Mouse (Mus musculus) hindbrain, embryonic 16.5 days (tissue): ENCODE data around the gene Car5a. TPM values are rescaled to one million over a fixed set of nuclear protein-coding genes. Genes with fewer than 3 reads are reported as not detected.
A peak's percentile ranks its signal among the peaks of the same experiment; 100 is the strongest.

Experiments used
- ATAC-seq: fragments of 200-750 bp; cut with Nextera tagmentation; 2 replicates; pipeline ENCODE4 v1.8.0; 2017; ENCODE audit warnings: moderate TSS enrichment, moderate library complexity
- H3K27ac ChIP-seq: fragments of 300-500 bp; sonication (generic); 2 replicates; pipeline ENCODE4 v1.5.1; 2014; ENCODE audit warnings: low read depth, mild to moderate bottlenecking, control low read depth, low read length, moderate library complexity
- H3K27me3 ChIP-seq: fragments of 300-500 bp; sonication (generic); replicated peaks from 2 replicates; pipeline ENCODE4 v1.6.1; 2014; ENCODE audit warnings: low read length; ENCODE audit not compliant: control insufficient read depth, insufficient read depth
- H3K36me3 ChIP-seq: fragments of 300-500 bp; sonication (generic); 2 replicates; pipeline ENCODE4 v1.6.1; 2014; ENCODE audit warnings: mild to moderate bottlenecking, low read length, moderate library complexity, mixed read lengths; ENCODE audit not compliant: control insufficient read depth, insufficient read depth
- H3K4me1 ChIP-seq: fragments of 300-500 bp; sonication (generic); 2 replicates; pipeline ENCODE4 v1.6.1; 2014; ENCODE audit warnings: low read depth, low read length; ENCODE audit not compliant: control insufficient read depth, insufficient read depth
- H3K4me2 ChIP-seq: fragments of 300-500 bp; sonication (generic); 2 replicates; pipeline ENCODE4 v1.6.1; 2014; ENCODE audit warnings: mild to moderate bottlenecking, low read length, control low read depth, moderate library complexity
- H3K4me3 ChIP-seq: fragments of 300-500 bp; sonication (generic); 2 replicates; pipeline ENCODE4 v1.5.1; 2014; ENCODE audit warnings: mild to moderate bottlenecking, low read length, control low read depth, moderate library complexity
- H3K9ac ChIP-seq: fragments of 300-500 bp; sonication (generic); 2 replicates; pipeline ENCODE4 v1.6.1; 2014; ENCODE audit warnings: low read depth, mild to moderate bottlenecking, control low read depth, low read length, moderate library complexity
- H3K9me3 ChIP-seq: fragments of 300-500 bp; sonication (generic); 2 replicates; pipeline ENCODE4 v1.6.1; 2014; ENCODE audit warnings: mild to moderate bottlenecking, low read length, moderate library complexity; ENCODE audit not compliant: control insufficient read depth
- WGBS: fragments of 180-500 bp; shearing (Covaris S2); extraction: QIAGEN DNeasy Blood & Tissue Kit; methylation state at CpG from one replicate; pipeline ENCODE4 v1.1.7; 2014; 5-methylcytosine and 5-hydroxymethylcytosine counted together
- microRNA-seq: library from miRNA; unstranded; fragments of <30 nt; microRNA quantifications from one replicate; pipeline ENCODE4, GENCODE M21; 2017
- polyA plus RNA-seq: library from polyadenylated mRNA; unstranded; fragments of >200 nt; fragmentation: Nextera tagmentation; extraction: Ambion mirVana; gene quantifications from 2 replicates; pipeline ENCODE4 v1.2.1, GENCODE M21; 2015

Gene Car5a
- polyA plus RNA-seq, 1 experiment from 2014 or later = 0.40 TPM

- Histone ChIP-seq H3K27me3 (no peaks in the 10 kb centered on the region), H3K4me2 (no peak overlapping the region), H3K4me3 (no peak overlapping the region), H3K9ac (no peak overlapping the region), H3K4me1 (peaks cover 5% of the 10 kb centered on the region; the same call in 1 of the 2 replicates), H3K36me3 (no peaks in the 10 kb centered on the region), H3K9me3 (no peaks in the 10 kb centered on the region), H3K27ac (no peak overlapping the region)
- no peak for ATAC-seq
- WGBS = 73% methylated on average over 9 of the region's 9 CpGs
Observed at GRCm38 (mm10) chr8:121874031-121874430, 70.7 kb downstream of the Car5a start.

GRCm38 (mm10) chr8:121871833-121872440, 72.8 kb downstream of the Car5a start:
- ATAC-seq = peak; percentile 45; the same call in 1 of the 2 replicates
- 27% methylated on average over 10 of the region's 10 CpGs for WGBS
- peaks cover 5% of the 10 kb centered on the region; the same call in 1 of the 2 replicates for H3K4me1 ChIP-seq

DNA sequence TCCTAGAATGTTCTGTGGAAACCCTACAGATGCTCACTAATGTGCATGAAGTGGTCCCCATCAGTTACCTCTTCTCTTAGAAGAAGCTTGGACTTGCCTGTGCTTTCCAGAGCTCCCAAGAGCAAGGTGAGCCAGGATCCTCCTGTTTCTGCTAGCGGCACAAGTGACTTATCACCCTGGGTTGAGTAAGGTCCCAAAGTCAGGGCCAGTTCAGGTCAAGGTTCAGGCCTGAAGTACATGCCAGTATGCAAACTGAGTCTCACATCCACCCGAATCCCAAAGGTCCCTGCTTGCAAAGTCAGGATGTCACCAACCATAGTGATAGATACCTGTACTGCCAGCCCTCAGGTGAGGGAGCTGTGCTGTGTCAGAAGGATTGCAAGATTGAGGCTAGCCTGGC, 74.5 kb downstream of the Car5a start:
- no peaks in the 10 kb centered on the region for H3K27me3 ChIP-seq
- H3K9me3 ChIP-seq = no peaks in the 10 kb centered on the region
- 92% methylated on average over 2 of the region's 2 CpGs for WGBS
- H3K9ac ChIP-seq = no peak overlapping the region
- H3K36me3 ChIP-seq = no peaks in the 10 kb centered on the region
- no peak for ATAC-seq
- no peak overlapping the region for H3K4me3 ChIP-seq
- H3K4me2 ChIP-seq = no peak overlapping the region
- H3K27ac ChIP-seq = no peak overlapping the region
- H3K4me1 ChIP-seq = peaks cover 5% of the 10 kb centered on the region; the same call in 1 of the 2 replicates

More at GRCm38 (mm10) chr8:121871833-121872440, 72.8 kb downstream of the Car5a start:
- no peak overlapping the region for H3K4me2 ChIP-seq
- no peaks in the 10 kb centered on the region for H3K27me3 ChIP-seq
- H3K4me3 ChIP-seq = no peak overlapping the region
- H3K9me3 ChIP-seq = no peaks in the 10 kb centered on the region
- no peak overlapping the region for H3K9ac ChIP-seq
- H3K27ac ChIP-seq = no peak overlapping the region
- no peaks in the 10 kb centered on the region for H3K36me3 ChIP-seq

GRCm38 (mm10) chr8:121868896-121869295, 75.8 kb downstream of the Car5a start:
- peaks cover 5% of the 10 kb centered on the region; the same call in 1 of the 2 replicates for H3K4me1 ChIP-seq
- no peaks in the 10 kb centered on the region for H3K36me3 ChIP-seq
- H3K27ac ChIP-seq = no peak overlapping the region
- H3K27me3 ChIP-seq = no peaks in the 10 kb centered on the region
- no peaks in the 10 kb centered on the region for H3K9me3 ChIP-seq
- H3K4me3 ChIP-seq = no peak overlapping the region
- H3K4me2 ChIP-seq = no peak overlapping the region
- 86% methylated on average over 7 of the region's 7 CpGs for WGBS
- no peak overlapping the region for H3K9ac ChIP-seq
- ATAC-seq = no peak

GRCm38 (mm10) chr8:121868196-121868595, 76.5 kb downstream of the Car5a start:
- Histone ChIP-seq H3K4me3 (no peak overlapping the region), H3K4me1 (peaks cover 5% of the 10 kb centered on the region; the same call in 1 of the 2 replicates), H3K27me3 (no peaks in the 10 kb centered on the region), H3K36me3 (no peaks in the 10 kb centered on the region), H3K9ac (no peak overlapping the region), H3K9me3 (no peaks in the 10 kb centered on the region), H3K27ac (no peak overlapping the region), H3K4me2 (no peak overlapping the region)
- no peak for ATAC-seq
- WGBS = 86% methylated on average over 5 of the region's 5 CpGs

Small RNA genes within 50 kb of the gene (microRNA-seq; reads per million reads assigned to microRNA genes)
- gene Mir7237 = 1.9 reads per million

Other genes with a start within 250 kb of the Car5a start
- gene Jph3, start 215.3 kb downstream of the Car5a start, polyA plus RNA-seq = 106 and 118 TPM in 2 replicates
- 42.1 and 44.5 TPM in 2 replicates for gene Klhdc4, start 115.3 kb downstream of the Car5a start, polyA plus RNA-seq
- 44.9 and 57.8 TPM in 2 replicates for gene Slc7a5, start 37.2 kb downstream of the Car5a start, polyA plus RNA-seq
- 49.9 and 54.9 TPM in 2 replicates for gene Banp, start 4.8 kb upstream of the Car5a start, polyA plus RNA-seq